Mouse (Mus musculus) forebrain, embryonic 16.5 days (tissue): Measurements from ENCODE around the gene Dohh. TPM values are rescaled to one million over a fixed set of nuclear protein-coding genes. Genes with fewer than 3 reads are reported as not detected.

Experiments
- ATAC-seq: fragments of 200-750 bp; cut with Nextera tagmentation; 2 replicates; pipeline ENCODE4 v1.8.0; 2017; ENCODE audit warnings: mild to moderate bottlenecking, moderate library complexity
- H3K27ac ChIP-seq: fragments of 300-500 bp; sonication (generic); 2 replicates; pipeline ENCODE4 v1.5.1; 2014; ENCODE audit warnings: low read length, control low read depth
- H3K27me3 ChIP-seq: fragments of 300-500 bp; sonication (generic); replicated peaks from 2 replicates; pipeline ENCODE4 v1.6.1; 2014; ENCODE audit warnings: low read length; ENCODE audit not compliant: control insufficient read depth, insufficient read depth
- H3K36me3 ChIP-seq: fragments of 300-500 bp; sonication (generic); 2 replicates; pipeline ENCODE4 v1.6.1; 2014; ENCODE audit not compliant: control insufficient read depth, insufficient read depth
- H3K4me1 ChIP-seq: fragments of 300-500 bp; sonication (generic); replicated peaks from 2 replicates; pipeline ENCODE4 v1.6.1; 2014; ENCODE audit warnings: low read length; ENCODE audit not compliant: control insufficient read depth, insufficient read depth
- H3K4me2 ChIP-seq: fragments of 300-500 bp; sonication (generic); 2 replicates; pipeline ENCODE4 v1.6.1; 2014; ENCODE audit warnings: mild to moderate bottlenecking, low read length, control low read depth
- H3K4me3 ChIP-seq: fragments of 300-500 bp; sonication (generic); replicated peaks from 2 replicates; pipeline ENCODE4 v1.5.1; 2014; ENCODE audit warnings: mild to moderate bottlenecking, low read length, control low read depth
- H3K9ac ChIP-seq: fragments of 300-500 bp; sonication (generic); replicated peaks from 2 replicates; pipeline ENCODE4 v1.6.1; 2014; ENCODE audit warnings: low read depth, low read length, control low read depth
- H3K9me3 ChIP-seq: fragments of 300-500 bp; sonication (generic); 2 replicates; pipeline ENCODE4 v1.6.1; 2016; ENCODE audit warnings: low read length; ENCODE audit not compliant: control insufficient read depth
- WGBS: fragments of 180-500 bp; shearing (Covaris S2); extraction: QIAGEN DNeasy Blood & Tissue Kit; methylation state at CpG from one replicate; pipeline ENCODE4 v1.1.7; 2014; 5-methylcytosine and 5-hydroxymethylcytosine counted together
- polyA plus RNA-seq: library from polyadenylated mRNA; unstranded; fragments of >200 nt; fragmentation: Nextera tagmentation; extraction: Ambion mirVana; gene quantifications from 2 replicates; pipeline ENCODE4 v1.2.1, GENCODE M21; 2015

Dohh gene
- polyA plus RNA-seq, 1 experiment from 2014 or later = 91.0 TPM

DNA sequence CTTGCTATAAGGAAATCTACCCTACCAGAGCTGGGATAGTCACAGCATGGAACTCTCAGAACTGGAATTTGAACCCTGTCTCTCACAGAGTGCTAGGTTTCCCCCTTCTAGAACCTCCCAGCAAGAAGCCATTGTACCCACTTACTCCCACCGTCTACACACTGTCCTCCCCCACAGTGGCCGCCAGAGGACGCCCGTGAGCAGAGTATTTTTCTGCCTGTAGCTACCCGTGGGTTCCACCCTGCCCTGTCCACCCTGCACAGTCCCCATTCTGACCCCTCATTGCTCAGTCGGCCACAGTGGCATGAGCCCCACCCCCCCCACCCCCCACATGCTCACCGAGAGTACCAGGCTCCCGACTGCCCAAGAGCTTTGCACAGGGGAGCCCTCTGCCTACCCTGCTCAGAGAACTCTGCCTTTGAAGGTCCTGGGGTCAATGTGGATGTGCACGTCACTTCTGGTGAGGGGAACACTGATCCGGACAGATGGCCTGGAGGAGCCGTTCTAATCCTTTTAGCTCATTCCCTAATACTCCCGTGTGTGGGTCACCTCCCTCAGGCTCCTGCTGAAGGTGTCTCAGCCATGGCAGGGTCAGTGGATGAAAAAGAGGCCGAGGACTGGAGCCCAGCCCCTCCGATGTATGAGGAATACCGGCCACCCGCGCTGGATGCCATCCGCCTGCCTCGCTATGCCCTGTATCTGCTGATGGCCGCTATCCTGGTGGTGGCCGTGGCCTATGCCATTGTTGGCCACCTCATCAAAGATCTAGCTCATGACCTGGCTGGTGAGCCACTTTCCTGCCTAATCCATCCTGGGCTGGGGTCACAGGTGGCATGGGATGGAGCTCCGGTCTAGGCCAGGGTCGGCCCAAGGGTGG, 5.8 kb downstream of the Dohh start:
- 63% methylated on average over 23 of the region's 23 CpGs for WGBS
- Histone ChIP-seq H3K4me3 (no peak overlapping the region), H3K36me3 (peaks cover 17% of the 10 kb centered on the region), H3K4me1 (peaks cover 17% of the 10 kb centered on the region), H3K27ac (no peak overlapping the region), H3K9ac (no peak overlapping the region), H3K27me3 (no peaks in the 10 kb centered on the region), H3K4me2 (no peak overlapping the region), H3K9me3 (no peaks in the 10 kb centered on the region)
- ATAC-seq = peak; percentile 65

DNA sequence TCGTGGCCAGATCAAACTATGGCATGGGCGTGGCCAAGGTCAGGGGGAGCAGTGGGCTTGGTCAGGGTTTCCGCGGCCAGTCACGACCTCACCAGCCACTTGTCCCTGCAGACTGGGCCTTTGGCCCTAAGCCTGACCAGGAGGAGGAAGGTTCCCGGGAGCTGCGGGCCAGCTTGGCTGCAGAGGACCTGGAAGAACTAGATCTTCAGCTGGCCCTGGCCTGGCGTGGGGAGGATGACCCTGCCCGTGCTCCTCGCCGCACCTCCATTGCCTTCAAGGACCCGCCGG, 6.4 kb downstream of the Dohh start:
- Histone ChIP-seq H3K36me3 (peaks cover 17% of the 10 kb centered on the region), H3K27ac (no peak overlapping the region), H3K9me3 (no peaks in the 10 kb centered on the region), H3K4me1 (peaks cover 11% of the 10 kb centered on the region), H3K9ac (no peak overlapping the region), H3K27me3 (no peaks in the 10 kb centered on the region), H3K4me3 (no peak overlapping the region), H3K4me2 (no peak overlapping the region)
- ATAC-seq = no peak
- WGBS = 91% methylated on average over 13 of the region's 13 CpGs

DNA sequence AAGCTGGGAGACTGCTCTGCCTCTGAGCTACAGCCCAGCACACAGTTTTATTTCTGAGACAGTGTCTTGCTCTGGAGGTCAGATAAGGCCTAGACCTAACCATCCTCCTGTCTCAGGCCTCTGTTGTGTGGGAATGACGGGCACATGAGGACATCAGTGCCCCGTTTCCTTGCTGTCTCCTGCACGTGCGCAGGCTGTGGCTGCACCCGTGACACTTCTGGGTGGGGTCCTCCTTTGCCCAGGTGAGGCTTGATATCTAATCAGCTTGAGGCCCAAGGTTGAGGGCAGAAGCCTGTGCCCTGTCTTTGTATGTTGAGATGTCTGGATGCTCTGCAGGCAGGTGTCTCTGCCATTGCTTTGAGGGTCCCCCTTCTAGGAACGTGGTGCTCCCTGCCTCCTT, 8.0 kb downstream of the Dohh start:
- Histone ChIP-seq H3K27me3 (no peaks in the 10 kb centered on the region), H3K36me3 (peaks cover 8% of the 10 kb centered on the region), H3K9ac (no peak overlapping the region), H3K9me3 (no peaks in the 10 kb centered on the region), H3K4me3 (no peak overlapping the region), H3K4me1 (peaks cover 10% of the 10 kb centered on the region; the same call in 1 of the 2 replicates), H3K4me2 (no peak overlapping the region), H3K27ac (no peak overlapping the region)
- WGBS = 90% methylated on average over 6 of the region's 6 CpGs
- no peak for ATAC-seq

DNA sequence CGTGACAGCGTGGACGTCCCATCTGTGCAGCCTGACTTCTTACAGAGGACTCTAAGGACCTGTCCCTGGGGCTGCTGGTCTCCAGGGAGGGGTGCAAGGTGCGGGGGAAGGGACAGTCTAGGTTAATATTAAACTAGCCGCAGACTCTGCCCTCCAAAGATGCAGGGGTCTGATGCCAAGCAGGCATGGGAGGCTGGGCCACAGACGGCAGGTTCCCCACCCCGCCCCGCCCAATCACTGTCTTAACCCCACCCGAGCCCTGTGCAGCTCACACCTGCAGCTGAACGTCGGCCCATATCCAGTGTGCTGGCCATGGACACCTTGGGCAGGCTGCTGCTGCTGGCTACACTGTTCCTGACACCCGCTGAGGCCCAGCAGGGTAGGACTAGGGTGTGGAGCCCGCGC, 8.6 kb downstream of the Dohh start, which contains the start of gene Smim24:
Gene Smim24 (plus strand): TSS at position 271 of the 405 bp plus-strand sequence.
- H3K9ac ChIP-seq = no peak within 1 kb of the TSS; the same call in 1 of the 2 replicates
- ATAC-seq = no peak
- WGBS = 74% methylated on average over 14 of the region's 14 CpGs

DNA sequence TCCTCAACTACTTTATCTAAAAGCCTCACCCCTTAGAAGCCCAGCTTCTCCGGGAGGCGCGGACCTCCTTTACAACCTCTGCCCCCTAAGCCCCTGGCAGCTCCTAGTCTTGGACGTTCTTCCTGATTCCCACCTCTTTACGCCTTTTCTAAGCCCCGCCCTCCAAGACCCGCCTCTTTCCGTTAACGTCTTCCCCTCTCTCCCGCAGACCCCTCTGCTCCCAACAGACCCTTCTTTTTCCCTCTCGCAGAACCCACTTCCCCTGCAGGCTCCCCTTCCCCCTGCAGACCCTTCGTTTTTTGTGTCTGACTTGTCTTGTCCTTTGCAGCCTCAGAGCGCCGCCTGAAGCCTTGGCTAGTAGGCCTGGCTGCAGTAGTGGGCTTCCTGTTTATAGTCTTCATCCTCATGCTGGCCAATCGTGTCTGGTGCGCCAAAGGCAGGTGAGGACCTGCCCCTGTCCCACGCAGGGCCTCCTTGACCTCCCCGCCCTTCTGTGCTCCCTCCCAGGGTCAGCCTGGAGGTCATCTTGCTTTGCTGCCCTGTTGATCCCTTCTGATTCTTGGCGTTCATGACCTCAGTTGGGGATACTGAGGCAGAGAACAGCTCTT, 9.3 kb downstream of the Dohh start:
- H3K9ac ChIP-seq = no peak overlapping the region; the same call in 1 of the 2 replicates
- peaks cover under 1% of the 10 kb centered on the region; the same call in 1 of the 2 replicates for H3K36me3 ChIP-seq
- no peaks in the 10 kb centered on the region for H3K9me3 ChIP-seq
- H3K4me2 ChIP-seq = peak overlapping the region; percentile 44
- H3K27ac ChIP-seq = no peak overlapping the region
- H3K27me3 ChIP-seq = no peaks in the 10 kb centered on the region
- WGBS = 7% methylated on average over 19 of the region's 19 CpGs
- ATAC-seq = no peak
- peaks cover 10% of the 10 kb centered on the region; the same call in 1 of the 2 replicates for H3K4me1 ChIP-seq
- H3K4me3 ChIP-seq = peak overlapping the region; percentile 1; the same call in 1 of the 2 replicates

More for the DNA sequence above, 8.6 kb downstream of the Dohh start, which contains the start of gene Smim24:
- H3K4me3 ChIP-seq = peak within 1 kb of the TSS; percentile 1; the same call in 1 of the 2 replicates
- H3K36me3 ChIP-seq = peaks cover 7% of the 10 kb centered on the region; the same call in 1 of the 2 replicates
- H3K4me2 ChIP-seq = peak within 1 kb of the TSS; percentile 44
- no peaks in the 10 kb centered on the region for H3K27me3 ChIP-seq
- peaks cover 10% of the 10 kb centered on the region; the same call in 1 of the 2 replicates for H3K4me1 ChIP-seq
- H3K9me3 ChIP-seq = no peaks in the 10 kb centered on the region
- H3K27ac ChIP-seq = no peak within 1 kb of the TSS

DNA sequence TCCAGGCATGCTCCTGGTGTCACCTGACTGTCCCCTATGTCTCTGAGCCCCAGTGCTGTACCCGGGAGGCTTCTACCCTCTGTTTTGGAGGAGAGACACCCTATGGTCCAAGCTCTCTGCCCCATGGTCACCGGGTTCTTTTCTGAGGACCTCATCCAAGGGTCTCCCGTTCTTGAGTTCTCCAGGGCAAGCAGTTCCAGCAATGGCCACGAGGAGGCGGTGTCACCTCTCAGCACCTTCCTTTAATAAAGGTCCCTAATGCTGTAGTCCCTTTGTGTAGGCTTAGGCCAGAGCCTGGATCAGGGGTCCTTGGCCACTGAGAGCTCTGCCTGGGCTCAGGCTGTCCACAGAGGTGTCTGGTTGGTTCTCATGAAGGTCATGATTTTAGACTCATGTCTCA, 10.9 kb downstream of the Dohh start:
- Histone ChIP-seq H3K4me2 (no peak overlapping the region), H3K36me3 (no peaks in the 10 kb centered on the region), H3K4me3 (no peak overlapping the region), H3K9me3 (no peaks in the 10 kb centered on the region), H3K4me1 (peaks cover 15% of the 10 kb centered on the region), H3K27ac (no peak overlapping the region), H3K27me3 (no peaks in the 10 kb centered on the region), H3K9ac (no peak overlapping the region)
- ATAC-seq = peak; percentile 29; the same call in 1 of the 2 replicates
- 10% methylated on average over 5 of the region's 5 CpGs for WGBS

DNA sequence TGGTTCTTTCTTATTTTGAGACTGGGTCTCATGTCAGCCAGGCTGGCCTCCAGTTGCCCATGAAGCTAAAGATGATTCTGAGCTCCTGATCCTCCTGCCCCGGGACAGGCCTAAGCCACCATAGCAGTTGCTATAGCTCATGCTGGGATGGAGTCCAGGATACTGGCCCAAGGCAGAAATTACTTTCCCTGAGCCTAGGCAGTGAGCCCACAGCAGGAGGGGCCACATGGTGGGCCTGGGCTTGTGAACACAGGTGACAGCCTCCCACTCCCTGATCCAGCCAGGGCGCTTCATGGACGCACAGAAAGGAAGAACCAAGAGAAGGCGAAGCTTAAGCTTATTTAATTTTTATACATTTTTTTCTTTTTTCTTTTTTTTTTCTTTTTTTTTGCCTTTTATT, 11.6 kb downstream of the Dohh start:
- WGBS = 83% methylated on average over 4 of the region's 4 CpGs
- no peak overlapping the region for H3K27ac ChIP-seq
- H3K9ac ChIP-seq = no peak overlapping the region
- no peaks in the 10 kb centered on the region for H3K27me3 ChIP-seq
- no peaks in the 10 kb centered on the region for H3K9me3 ChIP-seq
- ATAC-seq = no peak
- no peak overlapping the region for H3K4me2 ChIP-seq
- H3K36me3 ChIP-seq = no peaks in the 10 kb centered on the region
- H3K4me3 ChIP-seq = no peak overlapping the region
- peaks cover 23% of the 10 kb centered on the region for H3K4me1 ChIP-seq

DNA sequence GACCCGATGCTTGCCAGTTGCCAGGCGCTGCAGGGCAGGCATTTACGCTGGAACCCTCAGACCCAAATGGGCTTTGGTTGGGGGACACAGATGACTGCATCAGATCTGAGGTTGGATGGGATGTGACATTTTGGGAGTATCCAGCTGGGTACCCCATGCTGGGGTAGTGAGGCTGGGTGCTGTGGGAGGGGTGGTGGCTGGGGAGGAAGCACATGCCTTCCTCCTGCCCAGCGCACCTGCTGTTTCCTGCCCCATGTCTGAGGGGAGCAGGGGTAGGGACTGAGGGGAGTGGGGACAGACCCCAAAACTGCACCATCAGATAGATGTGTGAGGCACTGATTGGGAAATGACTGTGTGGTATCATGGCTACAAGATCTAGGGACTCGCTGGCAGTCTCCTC, 12.5 kb downstream of the Dohh start:
- no peaks in the 10 kb centered on the region for H3K36me3 ChIP-seq
- H3K4me3 ChIP-seq = no peak overlapping the region
- 74% methylated on average over 5 of the region's 5 CpGs for WGBS
- ATAC-seq = no peak
- H3K4me1 ChIP-seq = peaks cover 32% of the 10 kb centered on the region
- no peak overlapping the region for H3K4me2 ChIP-seq
- H3K27me3 ChIP-seq = no peaks in the 10 kb centered on the region
- H3K9me3 ChIP-seq = no peaks in the 10 kb centered on the region
- H3K27ac ChIP-seq = no peak overlapping the region
- no peak overlapping the region for H3K9ac ChIP-seq

DNA sequence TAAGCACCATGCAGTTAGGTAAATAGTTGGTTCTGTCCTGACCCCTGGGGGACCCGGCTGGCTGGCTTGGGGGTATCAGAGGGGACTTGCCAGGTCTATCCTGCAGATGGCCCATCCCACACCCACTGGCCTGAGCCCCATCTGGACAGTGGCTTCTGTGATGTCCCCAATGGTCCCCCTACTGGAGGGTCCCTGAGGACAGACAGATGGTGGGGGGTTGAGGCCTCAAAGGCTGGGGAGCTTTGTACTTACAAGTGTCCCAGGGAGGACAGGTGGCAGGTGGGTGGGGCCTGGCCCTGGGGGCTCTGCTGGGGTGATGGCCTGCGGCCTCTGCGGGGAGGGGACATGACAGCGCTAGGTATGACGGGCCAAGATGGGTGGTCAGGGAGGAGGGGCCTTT, 15.1 kb downstream of the Dohh start:
- no peaks in the 10 kb centered on the region for H3K27me3 ChIP-seq
- no peak overlapping the region for H3K9ac ChIP-seq
- H3K9me3 ChIP-seq = no peaks in the 10 kb centered on the region
- H3K4me3 ChIP-seq = no peak overlapping the region
- no peaks in the 10 kb centered on the region for H3K36me3 ChIP-seq
- H3K4me1 ChIP-seq = peaks cover 42% of the 10 kb centered on the region
- H3K4me2 ChIP-seq = no peak overlapping the region
- 69% methylated on average over 5 of the region's 5 CpGs for WGBS
- no peak for ATAC-seq
- H3K27ac ChIP-seq = no peak overlapping the region
